Mouse (Mus musculus): Measurements from ENCODE around the gene Dhdds. TPM values are rescaled to one million over a fixed set of nuclear protein-coding genes. Genes with fewer than 3 reads are reported as not detected.

The Dhdds gene
- total RNA-seq (2022) = 10 to 100 TPM; 48.8 to 57.7 (median 57.0) TPM

DNA sequence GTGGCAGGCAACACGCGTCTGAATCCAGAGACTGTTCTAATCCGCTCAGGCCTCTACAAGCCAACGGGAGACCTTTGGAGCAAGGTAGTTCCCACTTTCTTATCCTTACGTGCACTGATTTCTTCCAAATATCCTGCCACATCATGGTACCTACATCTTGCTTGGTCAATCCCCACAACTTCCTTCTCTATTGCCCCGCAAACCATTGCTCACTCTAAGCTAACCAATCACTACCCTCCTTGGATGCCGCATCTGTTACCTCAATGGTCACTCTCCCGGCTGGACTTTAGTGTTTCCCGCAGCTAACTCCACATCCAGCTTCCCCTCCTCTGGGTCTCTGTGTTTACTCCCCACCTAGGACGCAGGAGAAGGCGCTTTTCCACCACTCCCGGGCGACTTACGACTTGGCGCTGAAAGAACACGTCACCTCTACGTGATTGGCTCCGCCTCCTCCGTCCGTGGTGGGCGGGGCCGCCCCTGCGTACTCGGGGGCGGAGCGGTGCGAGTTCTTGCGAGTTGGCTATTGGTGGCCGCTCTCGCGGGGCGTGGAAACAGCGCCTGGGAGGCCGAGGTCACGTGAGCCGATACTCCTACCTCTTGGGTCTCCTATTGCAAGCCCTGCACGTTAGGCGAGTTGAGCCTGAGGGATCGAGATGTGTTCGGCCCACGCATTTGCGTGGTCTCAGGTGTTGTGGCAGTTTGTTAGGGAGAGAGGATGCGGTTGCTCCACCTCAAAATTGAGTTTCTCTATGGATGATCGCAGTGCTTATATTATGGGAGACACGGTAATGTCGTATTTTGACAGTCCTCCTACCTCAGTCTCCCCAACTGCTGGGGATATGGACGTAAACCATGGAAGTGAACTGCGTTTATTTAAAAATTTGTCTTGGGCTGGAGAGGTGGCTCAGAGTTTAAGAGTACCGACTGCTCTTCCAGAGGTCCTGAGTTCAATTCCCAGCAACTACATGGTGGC lies at the start of gene Dhdds:
Dhdds (minus strand) TSS at position 453 of the 973 bp plus-strand sequence.
- peak; percentile 93 for DNase-seq

DNA sequence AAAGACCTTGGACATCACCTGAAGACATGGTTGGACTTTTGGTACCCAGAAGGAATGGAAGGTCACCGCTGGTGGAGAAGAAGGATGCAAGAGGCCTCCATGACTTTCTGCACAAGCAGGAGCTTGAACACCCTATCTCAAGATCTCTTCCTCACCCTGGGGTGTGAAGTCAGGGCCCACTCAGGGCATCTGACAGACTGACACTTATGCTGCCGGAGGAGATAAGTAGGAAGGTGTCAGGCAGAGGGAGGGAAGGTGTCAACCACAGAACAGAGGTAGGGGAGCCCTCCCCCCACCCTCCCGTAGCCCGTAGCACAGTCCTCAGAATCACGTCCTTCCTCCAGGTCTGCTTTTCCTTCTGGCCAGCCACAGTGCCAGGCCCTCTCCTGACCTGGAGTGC lies 46.9 kb upstream of the Dhdds start:
- no peak for DNase-seq

DNA sequence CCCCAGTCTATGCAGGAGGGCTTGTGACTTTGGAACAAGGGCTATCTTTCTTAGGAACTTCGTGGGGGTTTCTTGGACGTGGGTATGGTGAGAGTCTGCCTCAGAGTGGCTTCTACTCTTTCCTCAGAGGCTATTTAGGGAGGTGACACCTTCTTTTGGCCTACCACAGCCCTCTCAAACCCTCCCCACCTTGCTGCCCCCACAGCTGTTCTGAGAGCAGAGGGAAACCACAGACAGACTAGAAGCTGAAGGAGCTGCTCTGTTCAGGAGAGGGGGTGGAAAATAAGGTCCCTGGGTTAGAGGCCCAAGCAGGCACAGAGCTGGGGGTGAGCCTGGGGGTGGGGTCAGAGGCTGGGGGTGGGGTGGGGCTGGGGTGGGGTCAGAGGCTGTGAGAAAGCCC lies 42.3 kb upstream of the Dhdds start:
- no peak for DNase-seq

DNA sequence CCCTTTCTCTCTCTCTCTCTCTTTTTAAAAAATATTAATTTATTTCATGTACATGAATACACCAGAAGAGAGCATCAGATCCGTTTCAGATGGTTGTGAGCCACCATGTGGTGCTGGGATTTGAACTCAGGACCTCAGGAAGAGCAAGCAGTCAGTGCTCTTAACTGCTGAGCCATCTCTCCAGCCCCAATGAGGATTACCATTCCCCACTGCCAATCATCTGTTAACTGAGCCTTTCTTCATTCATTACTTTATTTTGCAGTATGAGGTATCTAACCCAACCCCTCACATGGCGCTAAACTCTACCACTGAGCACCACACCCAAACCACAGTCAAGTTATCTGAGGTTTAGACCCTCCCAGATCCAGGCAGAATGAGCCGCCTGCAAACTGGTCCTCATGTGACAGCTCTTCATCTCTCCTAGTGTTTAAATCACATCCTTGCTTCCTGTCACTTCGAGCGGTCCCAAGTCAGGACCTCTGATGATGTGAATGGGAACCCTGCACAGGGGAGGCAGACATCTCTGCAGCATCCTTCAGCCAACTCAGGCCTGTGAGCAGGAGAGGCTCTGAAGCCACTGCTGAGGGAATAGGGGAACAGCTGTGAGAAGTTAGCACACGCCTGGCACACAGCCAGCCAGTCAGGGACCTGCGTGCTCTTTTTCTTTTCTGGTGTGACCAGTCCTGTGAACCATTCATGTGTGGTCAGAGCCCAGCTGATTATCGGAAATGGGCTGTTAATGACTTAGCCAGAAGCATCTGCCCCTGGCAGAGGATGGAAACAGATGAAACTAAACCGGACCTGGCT lies 40.8 kb upstream of the Dhdds start:
- no peak for DNase-seq

DNA sequence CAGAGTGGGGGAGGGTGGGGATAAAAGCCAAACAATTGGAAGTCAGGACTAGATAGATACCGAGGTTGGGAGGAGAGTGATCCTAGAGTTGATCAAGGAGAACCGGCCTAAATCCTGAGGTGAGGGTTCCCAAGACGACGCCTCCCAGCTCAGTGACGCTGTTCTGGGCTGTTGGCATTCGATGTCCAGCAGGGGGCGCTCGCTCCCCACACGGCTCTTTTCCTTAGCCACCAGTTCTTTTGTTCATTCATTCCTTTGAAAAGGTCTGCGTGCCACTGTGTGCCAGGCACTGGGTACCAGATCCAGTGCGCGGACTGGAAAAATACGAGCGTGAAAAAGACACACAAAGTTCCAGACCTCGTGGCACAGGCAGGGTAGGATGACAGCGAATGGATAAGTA lies 35.2 kb upstream of the Dhdds start:
- DNase-seq = peak; percentile 26

DNA sequence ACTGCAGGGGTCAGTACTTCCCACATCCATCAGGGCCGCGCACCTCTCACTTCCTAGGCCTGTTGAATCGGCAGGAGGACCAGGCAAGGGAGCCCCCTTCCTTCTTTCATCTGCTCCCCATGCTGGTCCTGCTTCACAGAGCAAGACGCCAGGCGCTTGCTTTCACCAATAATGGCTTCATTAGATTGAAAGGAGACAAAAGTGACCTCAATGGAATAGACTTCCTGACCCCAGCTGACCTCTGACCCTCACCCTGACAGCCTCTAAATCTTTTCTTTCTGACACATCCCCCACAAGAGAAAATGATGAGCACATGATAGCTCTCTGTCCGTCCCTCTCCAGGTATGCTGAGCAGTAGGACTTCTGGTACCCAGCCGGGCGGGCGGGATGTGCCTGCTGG lies 25.1 kb upstream of the Dhdds start:
- no peak for DNase-seq

DNA sequence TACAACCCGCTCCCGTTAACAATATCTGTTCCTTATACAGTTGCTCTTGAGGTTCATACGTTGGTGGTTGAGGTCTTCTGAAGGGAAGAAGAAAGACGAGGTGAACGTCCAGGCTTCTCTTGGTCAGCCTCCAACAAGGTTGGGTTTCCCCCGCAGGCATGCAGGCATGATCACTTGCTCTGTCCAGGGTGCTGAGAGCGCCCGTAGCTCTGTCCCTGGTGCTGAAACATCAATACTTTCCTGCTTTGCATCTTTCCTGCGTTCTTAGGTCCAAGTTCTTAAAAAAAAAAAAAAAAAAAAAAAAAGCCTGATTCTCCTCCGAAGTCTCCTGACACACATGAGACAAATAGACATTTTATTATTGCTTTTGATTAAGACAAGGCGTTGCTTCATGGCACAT lies 19.9 kb upstream of the Dhdds start:
- DNase-seq = peak; percentile 33

DNA sequence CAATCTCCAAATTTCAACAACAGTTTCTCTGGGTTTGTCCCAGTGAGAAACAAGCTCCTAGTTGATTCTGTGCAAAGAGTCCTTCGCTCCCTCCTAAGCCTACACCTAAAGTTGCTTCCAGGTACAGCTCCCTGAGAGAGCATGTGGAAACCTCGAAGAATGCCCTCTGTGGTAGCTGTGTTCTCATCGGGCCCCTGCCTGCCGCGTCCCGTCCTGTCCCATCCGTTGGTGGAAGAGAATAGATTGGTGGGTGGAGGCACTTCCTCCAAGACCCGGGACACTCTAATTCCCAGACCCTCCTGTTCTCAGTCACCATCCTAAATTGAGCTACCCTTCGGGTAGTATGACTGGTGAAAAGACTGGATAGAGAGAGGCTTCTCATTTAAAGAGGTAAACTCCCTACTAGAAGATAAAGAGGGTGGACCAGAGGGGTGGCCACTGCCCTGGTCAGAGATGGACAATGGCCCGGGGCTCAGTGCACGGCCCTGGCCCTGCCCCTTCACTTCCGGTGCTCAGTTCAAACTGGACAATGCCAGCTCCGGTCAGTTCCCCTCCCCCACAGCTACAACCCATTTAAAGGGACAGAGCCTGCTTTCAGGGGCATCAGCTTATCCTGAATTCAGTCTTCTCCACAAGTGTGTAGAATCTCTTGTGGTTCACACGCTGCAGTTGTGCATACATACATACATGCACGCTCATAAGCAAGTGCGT lies 19.1 kb upstream of the Dhdds start:
- no peak for DNase-seq

DNA sequence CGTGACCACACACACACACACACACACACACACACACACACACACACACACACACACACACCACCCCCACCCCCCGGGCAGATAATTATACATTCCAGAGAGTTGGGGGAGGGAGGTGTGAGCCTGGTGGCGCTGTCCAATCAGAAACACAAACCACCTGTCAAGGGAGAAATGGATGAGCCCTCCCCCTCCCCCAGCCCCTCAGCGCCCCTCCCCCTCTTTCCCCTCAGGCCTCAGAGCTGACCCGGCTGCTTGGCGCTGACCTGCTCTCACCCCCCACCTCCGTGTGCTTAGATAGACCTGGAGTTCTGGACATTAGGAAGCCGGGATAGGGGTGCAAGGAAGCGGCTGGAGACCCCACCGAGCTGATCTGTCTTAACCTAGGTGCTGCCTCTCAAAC lies 18.5 kb upstream of the Dhdds start:
- no peak for DNase-seq

DNA sequence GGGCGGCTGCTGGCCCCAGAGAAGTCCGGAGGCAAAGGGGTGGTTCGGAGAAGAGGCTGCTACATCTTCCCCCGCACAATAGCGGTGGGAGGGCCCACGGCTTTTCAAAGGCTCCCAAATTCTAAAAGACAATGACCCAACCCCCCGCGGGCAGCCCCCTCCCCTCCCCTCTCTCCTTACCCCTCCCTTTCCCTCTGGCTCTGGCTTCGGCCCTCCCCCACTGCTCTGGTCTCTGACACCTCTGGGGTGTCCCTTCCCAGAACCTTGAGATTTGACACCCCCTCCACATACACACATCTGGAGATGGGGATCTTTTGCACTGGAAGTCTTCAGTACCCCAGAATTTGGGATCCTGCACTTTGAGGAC lies 18.0 kb upstream of the Dhdds start, which contains the start of gene Lin28a:
Lin28a (minus strand) TSS at position 63 of the 367 bp plus-strand sequence.
- no peak for DNase-seq

DNA sequence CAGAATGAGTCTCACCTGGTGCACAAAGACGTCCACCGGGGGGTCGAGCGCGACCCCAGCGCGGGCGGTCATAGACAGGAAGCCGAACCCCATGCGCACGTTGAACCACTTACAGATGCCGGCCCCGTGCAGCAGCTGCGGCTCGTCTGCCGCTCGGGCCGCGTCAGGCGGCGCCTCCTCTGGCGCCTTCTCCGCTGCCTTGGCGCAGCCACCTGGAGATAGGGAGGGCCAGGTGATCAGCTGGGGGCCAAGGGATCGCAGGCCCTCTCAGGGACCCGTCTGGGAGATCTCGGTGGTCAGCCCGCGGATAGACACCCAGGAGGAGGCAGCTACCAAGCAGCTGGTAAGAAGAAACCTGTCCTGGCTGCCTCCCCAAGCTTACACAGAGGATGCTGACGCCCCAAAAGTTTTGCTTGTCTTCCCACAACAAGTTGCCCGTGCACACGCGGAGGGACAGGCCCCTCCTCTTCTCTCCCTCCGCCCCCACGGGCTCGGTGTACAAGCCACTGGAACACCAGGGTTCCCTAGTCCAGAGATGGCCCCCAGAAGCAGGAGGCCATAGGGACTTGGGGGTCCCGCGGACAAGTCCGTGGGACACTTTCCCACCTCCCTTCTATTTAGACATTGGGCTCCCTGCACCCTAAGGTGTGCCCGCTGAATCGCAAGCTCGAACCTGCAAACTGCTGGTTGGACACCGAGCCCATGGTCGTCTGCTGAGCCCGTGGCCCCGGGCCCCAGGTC lies 17.5 kb upstream of the Dhdds start:
- DNase-seq = no peak

DNA sequence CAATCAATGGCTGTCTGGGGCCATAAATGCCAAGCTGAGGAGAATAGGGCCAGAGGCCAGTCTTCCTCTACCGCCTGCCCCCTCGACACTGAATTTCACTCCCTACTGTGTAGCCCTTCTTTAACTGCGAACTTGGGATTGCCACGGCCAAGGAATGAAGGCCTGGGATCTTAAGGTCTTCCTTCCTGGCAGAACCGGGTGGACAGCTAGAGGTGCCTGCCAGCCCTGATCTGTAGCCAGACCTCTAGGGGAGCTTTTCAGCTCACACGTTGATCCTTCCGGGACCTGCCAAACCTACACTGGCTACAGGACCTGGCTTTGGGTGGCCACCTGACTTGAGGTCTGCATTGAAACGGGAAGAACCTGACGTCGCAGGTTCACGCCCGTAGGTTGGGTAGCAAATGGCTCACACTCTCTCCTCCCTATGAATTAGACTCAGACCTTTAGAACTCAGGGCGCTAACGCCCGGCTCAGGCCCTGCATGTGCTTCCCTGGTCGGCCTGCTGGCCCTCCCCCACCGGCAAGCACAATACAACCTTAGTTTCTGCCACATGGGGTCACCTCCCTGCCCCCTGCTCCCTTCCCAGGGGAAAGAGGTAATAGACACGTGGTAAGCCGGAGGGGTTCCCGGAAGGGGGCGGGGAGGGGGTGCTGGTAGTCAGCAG lies 16.6 kb upstream of the Dhdds start:
- DNase-seq = no peak

DNA sequence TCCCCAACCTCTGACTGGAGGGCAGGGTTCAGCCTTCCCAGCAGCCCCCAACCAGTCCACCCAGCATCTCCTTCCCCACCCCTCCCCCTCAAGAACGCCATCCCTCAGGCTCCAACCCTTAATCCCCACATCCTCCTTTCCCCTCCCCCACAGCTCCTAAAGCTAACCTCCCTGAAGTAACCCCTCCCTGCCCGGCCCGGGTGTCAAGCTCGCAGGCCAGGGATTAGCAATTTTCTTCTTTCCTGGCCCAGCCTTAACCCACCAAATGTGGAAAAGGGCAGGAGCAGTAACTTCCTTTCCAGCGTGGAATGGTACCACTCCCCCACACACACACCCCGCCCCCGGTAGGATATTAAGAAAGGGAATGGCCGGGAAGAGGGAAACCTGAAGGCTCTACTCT lies 16.0 kb upstream of the Dhdds start:
- no peak for DNase-seq

DNA sequence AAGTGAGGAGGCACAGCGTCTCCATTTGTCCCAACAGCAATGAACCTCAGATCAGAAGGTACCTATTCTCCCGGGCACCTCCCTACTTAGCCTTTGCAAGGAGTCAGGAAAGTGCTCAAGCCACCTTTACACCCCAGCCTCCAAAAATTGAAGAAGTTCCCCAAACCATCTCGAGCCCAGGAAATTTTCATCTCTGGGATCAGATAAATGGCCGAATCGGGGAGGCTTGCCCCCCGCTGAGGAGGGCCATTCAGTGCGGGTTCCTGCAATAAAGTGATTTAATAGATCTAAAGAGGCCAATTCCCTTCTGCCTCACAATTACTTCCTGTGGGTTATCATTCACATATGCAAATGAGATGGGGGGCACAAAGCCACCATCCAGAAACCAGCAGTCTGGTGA lies 15.5 kb upstream of the Dhdds start:
- no peak for DNase-seq

DNA sequence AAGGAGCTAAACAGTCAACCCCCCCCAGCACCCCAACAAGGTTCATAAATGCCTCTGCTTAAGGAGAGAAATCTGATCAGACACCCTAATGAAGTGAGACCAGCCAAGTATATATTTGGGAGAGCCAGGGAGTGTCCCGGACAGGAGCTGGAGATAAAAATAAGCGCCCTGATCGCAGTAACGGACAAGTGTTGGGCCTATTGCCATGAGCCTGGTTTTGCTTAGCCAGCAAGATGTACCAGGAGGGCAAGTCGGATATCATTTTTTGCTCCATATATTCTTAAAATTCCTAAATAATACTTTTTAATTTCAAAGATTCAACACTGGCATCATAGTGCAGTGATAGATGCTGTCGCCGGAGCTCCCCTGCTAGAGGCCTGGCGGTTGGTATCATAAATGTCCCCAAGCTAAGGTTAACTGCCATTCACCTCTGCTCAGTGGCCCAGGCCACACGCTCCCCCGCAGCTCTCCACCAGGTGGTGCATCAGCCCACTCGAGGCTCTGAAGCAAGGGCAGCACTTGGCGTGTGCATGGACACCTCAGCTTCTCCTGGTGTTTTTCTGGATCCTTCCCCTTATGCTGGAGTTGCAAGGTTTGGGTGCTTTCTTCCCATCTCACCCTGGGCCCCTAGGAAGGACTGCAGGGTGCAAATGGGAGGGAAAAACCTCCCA lies 12.3 kb upstream of the Dhdds start:
- DNase-seq = no peak

DNA sequence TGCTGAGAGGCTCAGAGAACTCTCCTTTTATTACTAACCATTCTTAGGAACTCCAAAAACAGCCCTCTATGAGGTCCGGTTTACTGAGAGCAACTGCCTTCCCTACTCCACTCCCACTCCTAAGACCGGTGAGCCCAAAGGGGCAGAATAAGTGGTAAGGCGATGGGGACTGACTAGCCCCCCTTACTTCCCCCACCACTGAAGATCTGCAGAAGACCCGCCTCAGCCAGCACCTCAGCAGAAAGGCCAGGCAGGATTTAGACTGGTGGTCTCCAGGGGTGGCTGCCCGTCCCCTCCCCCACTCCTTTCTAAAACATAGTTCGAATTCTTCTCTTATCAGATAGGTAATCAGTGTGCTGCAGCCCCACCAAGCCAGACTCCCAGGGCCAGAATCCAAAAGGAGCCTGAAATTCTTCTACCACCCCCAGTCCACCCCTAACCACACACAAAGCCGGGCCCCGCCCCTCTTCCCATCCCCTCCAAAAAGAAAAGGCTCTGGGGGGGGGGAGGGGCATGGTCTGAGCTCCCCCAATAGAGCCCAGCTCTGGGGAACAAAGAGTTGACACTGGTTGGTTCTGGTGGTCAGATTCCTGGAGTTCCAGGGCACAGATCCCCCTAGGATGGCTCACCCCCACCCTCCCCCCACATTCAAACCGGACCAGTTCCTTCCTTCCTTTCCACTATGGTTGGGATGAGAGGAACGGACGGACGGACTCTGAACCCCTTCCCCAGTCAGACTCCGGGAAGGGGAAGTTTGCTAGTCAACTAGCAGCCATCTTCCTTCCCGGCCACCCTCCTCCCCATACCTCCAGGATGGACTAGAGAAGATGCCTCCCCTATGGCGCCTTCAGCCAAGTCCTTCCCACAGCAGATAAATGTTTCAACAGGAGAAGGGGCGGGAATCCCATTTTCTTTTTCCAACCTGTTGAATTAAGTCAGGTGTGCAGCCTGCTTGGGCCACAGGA lies 11.0 kb upstream of the Dhdds start:
- no peak for DNase-seq

DNA sequence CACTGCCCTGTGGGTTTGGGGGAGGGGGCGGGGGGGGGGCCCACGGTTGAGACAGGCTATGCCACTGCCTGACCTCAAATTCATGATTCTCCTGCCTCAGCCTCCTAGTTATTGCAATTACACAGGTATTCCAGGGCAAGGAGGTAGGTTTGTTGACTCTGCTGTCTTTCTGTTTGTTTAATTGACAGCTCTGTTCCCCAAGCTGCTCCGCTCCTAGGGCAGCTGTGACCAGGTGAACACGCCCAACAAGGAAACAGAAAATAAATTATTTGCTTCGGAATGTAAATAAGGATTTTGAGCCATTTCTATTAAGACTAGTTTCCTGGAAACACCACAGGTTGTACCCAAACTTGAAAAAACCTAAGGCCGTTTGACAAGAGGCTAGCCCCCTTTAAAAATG lies 9.0 kb upstream of the Dhdds start:
- DNase-seq = no peak

DNA sequence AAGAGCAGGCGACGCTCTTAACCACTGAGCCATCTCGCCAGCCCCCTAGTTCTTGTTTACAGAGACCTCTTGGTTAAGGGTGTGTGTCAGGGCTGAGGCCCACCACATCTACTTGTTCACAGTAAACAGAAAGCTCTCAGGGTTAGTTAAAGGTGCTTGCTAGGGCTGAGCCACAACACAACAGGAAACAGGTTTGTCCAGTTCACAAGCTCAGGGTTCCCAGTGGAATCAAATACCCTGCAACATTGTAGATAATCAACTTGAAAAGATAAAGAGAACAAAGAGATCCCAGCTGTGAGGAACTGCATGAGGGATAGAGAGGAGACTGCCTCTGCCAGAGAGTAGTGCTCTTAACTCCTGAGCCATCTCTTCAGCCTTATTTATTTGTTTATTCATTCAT lies 6.1 kb upstream of the Dhdds start:
- DNase-seq = no peak

DNA sequence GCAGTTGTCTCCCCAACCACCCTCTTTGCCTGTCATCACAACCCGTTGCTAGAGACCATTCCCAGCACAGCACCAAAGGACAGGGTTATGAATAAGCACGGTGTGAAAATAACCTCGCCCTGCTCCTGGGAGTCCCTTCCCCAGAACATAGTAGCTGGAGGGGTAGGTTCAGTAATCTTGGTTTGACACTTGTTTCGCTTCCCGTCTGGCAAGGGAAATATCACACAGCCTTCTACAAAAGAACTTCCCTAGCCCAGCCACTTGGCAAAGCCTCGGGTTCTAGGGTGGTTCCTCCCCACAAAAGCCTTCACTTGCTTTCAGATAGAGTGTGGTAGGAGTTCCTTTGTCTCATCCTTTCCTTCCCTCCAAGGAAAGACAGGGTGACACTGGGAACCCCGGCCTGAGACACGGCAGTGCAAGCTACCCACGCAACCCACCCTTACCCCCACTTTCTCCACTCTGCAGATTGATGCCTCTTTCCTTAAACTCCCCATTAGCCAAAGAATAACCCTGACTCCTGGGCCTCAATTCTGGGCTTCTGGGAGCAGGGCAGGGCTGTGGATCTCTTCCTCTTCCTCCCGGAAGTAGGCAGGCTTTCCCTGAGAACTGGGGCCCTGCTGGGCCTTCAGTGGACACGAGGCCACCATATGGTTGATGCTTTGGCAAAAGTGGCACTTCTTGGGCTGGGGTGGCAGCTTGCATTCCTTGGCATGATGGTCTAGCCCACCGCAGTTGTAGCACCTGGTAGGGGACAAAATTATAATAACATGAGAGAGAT lies 5.1 kb upstream of the Dhdds start:
- no peak for DNase-seq

All from adrenal gland, adult 8-10 months (tissue).